Comparison of ENCODE assay signal across 22 mouse cellular contexts in the genomic region with DNA sequence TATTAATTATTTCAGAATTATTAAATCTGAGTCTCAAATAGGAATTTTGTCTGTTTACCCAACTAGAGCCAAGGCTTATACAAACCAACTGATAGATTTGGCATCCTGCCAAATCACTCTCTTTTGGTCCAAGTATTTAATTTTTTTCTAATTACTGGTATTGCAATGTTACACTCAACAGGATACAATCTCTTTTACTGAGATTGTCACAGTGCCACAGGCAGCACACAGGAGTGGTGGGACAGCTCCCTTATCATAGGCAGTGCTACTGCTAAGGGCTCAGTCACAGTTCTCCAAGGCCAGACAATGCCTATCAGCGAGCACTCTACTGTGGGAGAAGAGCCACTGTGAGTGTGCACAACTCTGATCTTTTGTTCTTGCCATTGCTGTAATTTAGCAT.
DNase-seq lines count a peak whose midpoint lies in the region; ATAC-seq and TF ChIP-seq lines count a peak whose summit lies in the region.
"Had no signal": no experiment of that assay in that cellular context is flagged by ENCODE, and none has a peak within 500 bp of the region (broad histone marks: within the 10 kb centered on the region; RNA-seq: fewer than 3 reads in every experiment).

No protein-coding gene starts in this region.

- WGBS in limb, embryonic 14.5 days, result 81% methylated on average over 1 of the region's 1 CpGs
- WGBS in limb, embryonic 10.5 days, result 96% methylated on average over 1 of the region's 1 CpGs
- 85% methylated on average over 1 of the region's 1 CpGs for WGBS in neural tube, embryonic 13.5 days
- 74% methylated on average over 1 of the region's 1 CpGs for WGBS in neural tube, embryonic 15.5 days

- no peak overlapping the region for H3K4me3 ChIP-seq in limb, embryonic 14.5 days (replicated peaks; ENCODE audit: low read length)
- no peak overlapping the region for H3K4me3 ChIP-seq in limb, embryonic 10.5 days
- H3K4me3 ChIP-seq in neural tube, embryonic 13.5 days, result no peak overlapping the region
- H3K4me3 ChIP-seq in neural tube, embryonic 15.5 days (replicated peaks), result no peak overlapping the region
- H3K4me3 ChIP-seq: embryonic facial prominence, embryonic 13.5 days; layer of hippocampus, adult 2 months; limb, embryonic 12.5 days; liver, embryonic 15.5 days; megakaryocyte, embryonic 14.5 days; myocyte had no signal

- DNase-seq in cerebellum, postnatal 10 days, result peak; percentile 33 to 58
- DNase-seq in cerebellum, postnatal 25 days, result no peak
- peak; percentile 9 for DNase-seq in limb, embryonic 14.5 days (ENCODE audit: low spot score)
- DNase-seq in limb, embryonic 10.5 days (ENCODE audit: low spot score), result no peak
- no peak for DNase-seq in neural tube, embryonic 10.5 days (ENCODE audit: extremely low spot score, low spot score)
- no peak for DNase-seq in left cerebral cortex, postnatal 10 days (ENCODE audit: extremely low spot score in 1 of 2, low spot score in 2 of 2)
- DNase-seq: adrenal gland, adult 8-10 months; cerebellum, adult 11-12 months; gastrocnemius, postnatal 10 days; heart, adult 18-20 months; heart, postnatal 4 days; kidney, postnatal 10 days; right cerebral cortex, adult 18-20 months had no signal

- H3K36me3 ChIP-seq in limb, embryonic 14.5 days (ENCODE audit: control insufficient read depth, insufficient read depth, low read length), result no peaks in the 10 kb centered on the region
- H3K36me3 ChIP-seq in limb, embryonic 10.5 days, result no peaks in the 10 kb centered on the region
- no peaks in the 10 kb centered on the region for H3K36me3 ChIP-seq in neural tube, embryonic 13.5 days
- no peaks in the 10 kb centered on the region for H3K36me3 ChIP-seq in neural tube, embryonic 15.5 days
- H3K36me3 ChIP-seq: embryonic facial prominence, embryonic 13.5 days; limb, embryonic 12.5 days; liver, embryonic 15.5 days had no signal

- no peak for TF ChIP-seq POLR2A in limb, embryonic 14.5 days (IDR thresholded peaks at IDR 0.05; ENCODE audit: borderline replicate concordance, extremely low read depth, insufficient read depth, insufficient read length)

- no peak overlapping the region for H3K27ac ChIP-seq in limb, embryonic 14.5 days (replicated peaks; ENCODE audit: low read depth, low read length)
- H3K27ac ChIP-seq in limb, embryonic 10.5 days, result no peak overlapping the region
- H3K27ac ChIP-seq in neural tube, embryonic 13.5 days (replicated peaks), result no peak overlapping the region
- H3K27ac ChIP-seq in neural tube, embryonic 15.5 days (replicated peaks), result no peak overlapping the region
- H3K27ac ChIP-seq: embryonic facial prominence, embryonic 13.5 days; layer of hippocampus, adult 2 months; limb, embryonic 12.5 days; liver, embryonic 15.5 days had no signal

- H3K27me3 ChIP-seq in limb, embryonic 14.5 days (ENCODE audit: control insufficient read depth, insufficient read depth, low read length), result no peaks in the 10 kb centered on the region
- no peaks in the 10 kb centered on the region for H3K27me3 ChIP-seq in limb, embryonic 10.5 days (ENCODE audit: low read depth, poor library complexity, severe bottlenecking)
- H3K27me3 ChIP-seq in neural tube, embryonic 13.5 days, result no peaks in the 10 kb centered on the region
- no peaks in the 10 kb centered on the region for H3K27me3 ChIP-seq in neural tube, embryonic 15.5 days (replicated peaks)
- H3K27me3 ChIP-seq: embryonic facial prominence, embryonic 13.5 days; limb, embryonic 12.5 days; liver, embryonic 15.5 days; megakaryocyte, embryonic 14.5 days had no signal

- intact Hi-C loops in left cerebral cortex, postnatal 10 days (cut with DNase I), result no loop called here

- no peak overlapping the region for H3K9ac ChIP-seq in limb, embryonic 14.5 days (ENCODE audit: low read depth, low read length, severe bottlenecking)
- no peak overlapping the region for H3K9ac ChIP-seq in neural tube, embryonic 13.5 days
- no peak overlapping the region for H3K9ac ChIP-seq in neural tube, embryonic 15.5 days (replicated peaks)
- H3K9ac ChIP-seq: embryonic facial prominence, embryonic 13.5 days; limb, embryonic 12.5 days; liver, embryonic 15.5 days had no signal

- H3K9me3 ChIP-seq in limb, embryonic 14.5 days (ENCODE audit: control insufficient read depth, low read length), result no peaks in the 10 kb centered on the region
- H3K9me3 ChIP-seq in limb, embryonic 10.5 days (replicated peaks), result no peaks in the 10 kb centered on the region
- no peaks in the 10 kb centered on the region for H3K9me3 ChIP-seq in neural tube, embryonic 13.5 days
- H3K9me3 ChIP-seq in neural tube, embryonic 15.5 days (replicated peaks), result no peaks in the 10 kb centered on the region
- H3K9me3 ChIP-seq: embryonic facial prominence, embryonic 13.5 days; limb, embryonic 12.5 days; liver, embryonic 15.5 days had no signal

- H3K4me2 ChIP-seq in limb, embryonic 14.5 days (replicated peaks; ENCODE audit: low read depth, low read length, severe bottlenecking), result no peak overlapping the region
- no peak overlapping the region for H3K4me2 ChIP-seq in neural tube, embryonic 13.5 days
- no peak overlapping the region for H3K4me2 ChIP-seq in neural tube, embryonic 15.5 days
- H3K4me2 ChIP-seq: embryonic facial prominence, embryonic 13.5 days; limb, embryonic 12.5 days; liver, embryonic 15.5 days had no signal

- H3K4me1 ChIP-seq in limb, embryonic 14.5 days (ENCODE audit: control insufficient read depth, insufficient read depth, low read length), result no peaks in the 10 kb centered on the region
- H3K4me1 ChIP-seq in limb, embryonic 10.5 days, result no peaks in the 10 kb centered on the region
- H3K4me1 ChIP-seq in neural tube, embryonic 13.5 days (replicated peaks), result peaks cover 11% of the 10 kb centered on the region
- H3K4me1 ChIP-seq in neural tube, embryonic 15.5 days, result peaks cover 10% of the 10 kb centered on the region
- H3K4me1 ChIP-seq: embryonic facial prominence, embryonic 13.5 days; limb, embryonic 12.5 days; liver, embryonic 15.5 days; megakaryocyte, embryonic 14.5 days had no signal

- ATAC-seq in limb, embryonic 14.5 days (ENCODE audit: low FRiP score, low read depth), result no peak
- ATAC-seq in neural tube, embryonic 13.5 days (ENCODE audit: low read depth), result peak; percentile 67
- ATAC-seq in neural tube, embryonic 15.5 days (ENCODE audit: low FRiP score), result peak; percentile 68; the same call in 1 of the 2 replicates
- ATAC-seq: intestine, postnatal 0 days had no signal

Comparison
In these comparisons a context has a peak if more than half of its experiments do, and no peak if none do; other contexts are left out.
1. DNase-seq: peak in cerebellum, postnatal 10 days (2 of 2) and limb, embryonic 14.5 days (single experiment); none in cerebellum, postnatal 25 days (0 of 2), limb, embryonic 10.5 days (single experiment), neural tube, embryonic 10.5 days (single experiment) and left cerebral cortex, postnatal 10 days (0 of 2).